Mouse (Mus musculus): ENCODE measurements around the gene Ralbp1.

Ralbp1 gene

GRCm38 (mm10) chr17:65885697-65886529 is at the start of gene Ralbp1:
Ralbp1 (minus strand) TSS chr17:65885798.
- DNase-seq, result peak; percentile 67

- DNase-seq, result no peak
These were observed 48.1 kb upstream of the Ralbp1 start for GRCm38 (mm10) chr17:65933741-65934140.

- peak; percentile 34 for DNase-seq
These were observed 45.9 kb upstream of the Ralbp1 start for GRCm38 (mm10) chr17:65931525-65931924.

GRCm38 (mm10) chr17:65930960-65931359 is 45.4 kb upstream of the Ralbp1 start:
- DNase-seq, result peak; percentile 75

- no peak for DNase-seq
These were observed 44.7 kb upstream of the Ralbp1 start for GRCm38 (mm10) chr17:65930158-65930826.

GRCm38 (mm10) chr17:65929319-65929978 is 43.9 kb upstream of the Ralbp1 start:
- DNase-seq, result no peak

- DNase-seq, result no peak
These were observed 41.5 kb upstream of the Ralbp1 start for GRCm38 (mm10) chr17:65927077-65927476.

GRCm38 (mm10) chr17:65924218-65924617 is 38.6 kb upstream of the Ralbp1 start:
- no peak for DNase-seq

- no peak for DNase-seq
These were observed 36.4 kb upstream of the Ralbp1 start for GRCm38 (mm10) chr17:65921975-65922374.

GRCm38 (mm10) chr17:65919235-65919634 is 33.6 kb upstream of the Ralbp1 start:
- DNase-seq, result no peak

- peak; percentile 51 for DNase-seq
These were observed 30.6 kb upstream of the Ralbp1 start for GRCm38 (mm10) chr17:65916135-65916668.

GRCm38 (mm10) chr17:65914083-65914482 is 28.5 kb upstream of the Ralbp1 start:
- DNase-seq, result no peak

GRCm38 (mm10) chr17:65912202-65912601 is 26.6 kb upstream of the Ralbp1 start:
- no peak for DNase-seq

- DNase-seq, result no peak
These were observed 25.9 kb upstream of the Ralbp1 start for GRCm38 (mm10) chr17:65911285-65912069.

GRCm38 (mm10) chr17:65908270-65908669 is 22.7 kb upstream of the Ralbp1 start:
- no peak for DNase-seq

- DNase-seq, result no peak
These were observed 21.4 kb upstream of the Ralbp1 start for GRCm38 (mm10) chr17:65906895-65907401.

- DNase-seq, result no peak
These were observed 20.8 kb upstream of the Ralbp1 start for GRCm38 (mm10) chr17:65906313-65906894.

GRCm38 (mm10) chr17:65905241-65905640 is 19.6 kb upstream of the Ralbp1 start:
- no peak for DNase-seq

GRCm38 (mm10) chr17:65903826-65904225 is 18.2 kb upstream of the Ralbp1 start:
- DNase-seq, result no peak

GRCm38 (mm10) chr17:65903011-65903410 is 17.4 kb upstream of the Ralbp1 start:
- DNase-seq, result no peak

GRCm38 (mm10) chr17:65902281-65902680 is 16.7 kb upstream of the Ralbp1 start:
- no peak for DNase-seq

- DNase-seq, result no peak
These were observed 10.4 kb upstream of the Ralbp1 start for GRCm38 (mm10) chr17:65896016-65896415.

All from cerebellum, adult 11-12 months (tissue).